Mouse (Mus musculus): Measurements from ENCODE around the gene Gpbar1. TPM values are rescaled to one million over a fixed set of nuclear protein-coding genes. Genes with fewer than 3 reads are reported as not detected.
"Not testable (repeated sequence)": the region's sequence is repeated elsewhere in the genome, so short reads cannot be mapped to it uniquely, and the experiment has no call there.

Gpbar1 gene
- polyA plus RNA-seq, 1 experiment from 2014 or later, result 0.36 TPM

GRCm38 (mm10) chr1:74307146-74307545 is 28.8 kb downstream of the Gpbar1 start:
- Histone ChIP-seq H3K4me1 (peaks cover 51% of the 10 kb centered on the region), H3K4me3 (no peak overlapping the region), H3K9me3 (no peaks in the 10 kb centered on the region), H3K9ac (no peak overlapping the region), H3K27me3 (replicated peaks) (no peaks in the 10 kb centered on the region), H3K36me3 (no peaks in the 10 kb centered on the region), H3K4me2 (no peak overlapping the region), H3K27ac (replicated peaks) (no peak overlapping the region)
- ATAC-seq (ENCODE audit: extremely low read depth, insufficient number of reproducible peaks, low FRiP score, low TSS enrichment), result no peak
- WGBS, result 95% methylated on average over 1 of the region's 1 CpGs

- ATAC-seq (ENCODE audit: extremely low read depth, insufficient number of reproducible peaks, low FRiP score, low TSS enrichment), result no peak
- H3K27ac ChIP-seq (replicated peaks), result no peak overlapping the region
Observed at GRCm38 (mm10) chr1:74308001-74308964, 29.9 kb downstream of the Gpbar1 start.

GRCm38 (mm10) chr1:74309767-74310166 is 31.4 kb downstream of the Gpbar1 start:
- no peaks in the 10 kb centered on the region for H3K9me3 ChIP-seq
- H3K4me3 ChIP-seq, result no peak overlapping the region
- peak overlapping the region; percentile 60 for H3K9ac ChIP-seq
- peak overlapping the region; percentile 85 for H3K27ac ChIP-seq (replicated peaks)
- no peaks in the 10 kb centered on the region for H3K36me3 ChIP-seq
- no peaks in the 10 kb centered on the region for H3K27me3 ChIP-seq (replicated peaks)
- 14% methylated on average over 3 of the region's 3 CpGs for WGBS
- H3K4me1 ChIP-seq, result peaks cover 50% of the 10 kb centered on the region
- no peak; the same call in 1 of the 2 replicates for ATAC-seq (ENCODE audit: extremely low read depth, insufficient number of reproducible peaks, low FRiP score, low TSS enrichment)
- 0 out of 2 replicates have a peak overlapping the region, but pooled peaks have one; percentile 14 for H3K4me2 ChIP-seq

More at GRCm38 (mm10) chr1:74308001-74308964, 29.9 kb downstream of the Gpbar1 start:
- Histone ChIP-seq H3K4me3 (no peak overlapping the region), H3K9ac (no peak overlapping the region), H3K9me3 (no peaks in the 10 kb centered on the region), H3K36me3 (no peaks in the 10 kb centered on the region), H3K4me2 (no peak overlapping the region), H3K4me1 (peaks cover 51% of the 10 kb centered on the region), H3K27me3 (replicated peaks) (no peaks in the 10 kb centered on the region)
- WGBS, result 73% methylated on average over 10 of the region's 10 CpGs

- Histone ChIP-seq H3K4me2 (no peak overlapping the region), H3K4me3 (no peak overlapping the region), H3K36me3 (no peaks in the 10 kb centered on the region), H3K9ac (0 out of 2 replicates have a peak overlapping the region, but pooled peaks have one; percentile 58), H3K9me3 (no peaks in the 10 kb centered on the region), H3K4me1 (peaks cover 40% of the 10 kb centered on the region), H3K27ac (replicated peaks) (0 out of 2 replicates have a peak overlapping the region, but pooled peaks have one; percentile 17), H3K27me3 (replicated peaks) (no peaks in the 10 kb centered on the region)
- no peak for ATAC-seq (ENCODE audit: extremely low read depth, insufficient number of reproducible peaks, low FRiP score, low TSS enrichment)
- WGBS, result under 1% methylated on average over 3 of the region's 3 CpGs
Observed at GRCm38 (mm10) chr1:74313049-74313692, 34.8 kb downstream of the Gpbar1 start.

GRCm38 (mm10) chr1:74314796-74315195 is 36.4 kb downstream of the Gpbar1 start:
- Histone ChIP-seq H3K4me2 (no peak overlapping the region), H3K36me3 (no peaks in the 10 kb centered on the region), H3K27ac (replicated peaks) (no peak overlapping the region), H3K9me3 (no peaks in the 10 kb centered on the region), H3K4me3 (no peak overlapping the region), H3K27me3 (replicated peaks) (no peaks in the 10 kb centered on the region), H3K9ac (no peak overlapping the region), H3K4me1 (peaks cover 30% of the 10 kb centered on the region)
- WGBS, result 76% methylated on average over 3 of the region's 3 CpGs
- ATAC-seq (ENCODE audit: extremely low read depth, insufficient number of reproducible peaks, low FRiP score, low TSS enrichment), result no peak

- Histone ChIP-seq H3K9ac (no peak overlapping the region), H3K4me3 (no peak overlapping the region), H3K9me3 (no peaks in the 10 kb centered on the region), H3K4me2 (no peak overlapping the region), H3K27me3 (replicated peaks) (no peaks in the 10 kb centered on the region), H3K36me3 (no peaks in the 10 kb centered on the region), H3K27ac (replicated peaks) (no peak overlapping the region), H3K4me1 (peaks cover 29% of the 10 kb centered on the region)
- 74% methylated on average over 4 of the region's 4 CpGs for WGBS
- no peak for ATAC-seq (ENCODE audit: extremely low read depth, insufficient number of reproducible peaks, low FRiP score, low TSS enrichment)
Observed at GRCm38 (mm10) chr1:74316114-74316827, 37.9 kb downstream of the Gpbar1 start.

- no peak overlapping the region for H3K4me2 ChIP-seq
- H3K4me3 ChIP-seq, result no peak overlapping the region
- no peaks in the 10 kb centered on the region for H3K9me3 ChIP-seq
- ATAC-seq (ENCODE audit: extremely low read depth, insufficient number of reproducible peaks, low FRiP score, low TSS enrichment), result no peak
- no peak overlapping the region for H3K27ac ChIP-seq (replicated peaks)
- WGBS, result 89% methylated on average over 3 of the region's 3 CpGs
- no peaks in the 10 kb centered on the region for H3K36me3 ChIP-seq
- no peaks in the 10 kb centered on the region for H3K27me3 ChIP-seq (replicated peaks)
- H3K4me1 ChIP-seq, result peaks cover 27% of the 10 kb centered on the region
- no peak overlapping the region for H3K9ac ChIP-seq
Observed at GRCm38 (mm10) chr1:74318711-74319110, 40.4 kb downstream of the Gpbar1 start.

GRCm38 (mm10) chr1:74321396-74321795 is 43.0 kb downstream of the Gpbar1 start:
- Histone ChIP-seq H3K4me2 (peak overlapping the region; percentile 15; the same call in 1 of the 2 replicates), H3K27me3 (replicated peaks) (no peaks in the 10 kb centered on the region), H3K27ac (replicated peaks) (peak overlapping the region; percentile 75), H3K36me3 (no peaks in the 10 kb centered on the region), H3K4me1 (peaks cover 25% of the 10 kb centered on the region), H3K9me3 (no peaks in the 10 kb centered on the region), H3K9ac (no peak overlapping the region), H3K4me3 (no peak overlapping the region)
- WGBS, result 36% methylated on average over 3 of the region's 3 CpGs
- ATAC-seq (ENCODE audit: extremely low read depth, insufficient number of reproducible peaks, low FRiP score, low TSS enrichment), result no peak

- ATAC-seq (ENCODE audit: extremely low read depth, insufficient number of reproducible peaks, low FRiP score, low TSS enrichment); H3K9ac ChIP-seq; H3K27ac ChIP-seq (replicated peaks); H3K9me3 ChIP-seq; H3K4me3 ChIP-seq; H3K4me2 ChIP-seq; H3K27me3 ChIP-seq (replicated peaks): not testable (repeated sequence)
- Histone ChIP-seq H3K36me3 (peaks cover 16% of the 10 kb centered on the region), H3K4me1 (peaks cover 38% of the 10 kb centered on the region)
- WGBS, result 72% methylated on average over 2 of the region's 2 CpGs
Observed at GRCm38 (mm10) chr1:74326916-74327315, 48.6 kb downstream of the Gpbar1 start.

Data from heart, embryonic 13.5 days (tissue).